Mouse (Mus musculus) Patski (cell line): Measurements from ENCODE around the gene Slc35f6. TPM values are rescaled to one million over a fixed set of nuclear protein-coding genes. Genes with fewer than 3 reads are reported as not detected.

Experiments used
- ATAC-seq: fragments of 100-300 bp; one replicate; pipeline ENCODE4 v1.8.0; 2021
- CTCF ChIA-PET: fragments of 350-600 bp; sonication (Branson Sonifier 250); formaldehyde crosslinking; loops from one replicate; lab custom pipeline; 2022; ENCODE audit warnings: inconsistent platforms; lab: Charles Lee
- POLR2A ChIA-PET: fragments of 350-600 bp; sonication (Branson Sonifier 250); formaldehyde crosslinking; loops from one replicate; lab custom pipeline; 2022; ENCODE audit warnings: antibody characterized with exemption, inconsistent platforms; lab: Charles Lee
- DNase-seq: peaks from one replicate; pipeline ENCODE4 v3.0.0-alpha.2; 2011; ENCODE audit warnings: low read depth, low spot score
- H3K27me3 ChIP-seq: fragments of 371-371 bp; one replicate; pipeline ENCODE4 v1.5.1; 2021
- CTCF ChIP-seq: fragments of 100-300 bp; IDR thresholded peaks from one replicate; pipeline ENCODE4 v1.5.1; 2021
- in situ Hi-C: fragments of 300-500 bp; cut with MboI; formaldehyde crosslinking; loops from 3 replicates; pipeline ENCODE4 v1.11.1; 2018; ENCODE audit warnings: low pct_unique_long_range_greater_than_20kb, mixed read lengths
- polyA plus RNA-seq: library from polyadenylated mRNA; unstranded; gene quantifications from one replicate; pipeline ENCODE4 v1.2.3, GENCODE M21; 2021

Slc35f6 gene
- polyA plus RNA-seq, 1 experiment from 2014 or later = 49.7 TPM

- DNase-seq = no peak
- ATAC-seq = no peak
- CTCF ChIA-PET = no interaction called here
- TF ChIP-seq CTCF = no peak
- POLR2A ChIA-PET = no interaction called here
- in situ Hi-C loops = no loop called here
- peaks cover 34% of the 10 kb centered on the region for H3K27me3 ChIP-seq
Observed at GRCm38 (mm10) chr5:30632134-30632533, 15.6 kb upstream of the Slc35f6 start.

DNA sequence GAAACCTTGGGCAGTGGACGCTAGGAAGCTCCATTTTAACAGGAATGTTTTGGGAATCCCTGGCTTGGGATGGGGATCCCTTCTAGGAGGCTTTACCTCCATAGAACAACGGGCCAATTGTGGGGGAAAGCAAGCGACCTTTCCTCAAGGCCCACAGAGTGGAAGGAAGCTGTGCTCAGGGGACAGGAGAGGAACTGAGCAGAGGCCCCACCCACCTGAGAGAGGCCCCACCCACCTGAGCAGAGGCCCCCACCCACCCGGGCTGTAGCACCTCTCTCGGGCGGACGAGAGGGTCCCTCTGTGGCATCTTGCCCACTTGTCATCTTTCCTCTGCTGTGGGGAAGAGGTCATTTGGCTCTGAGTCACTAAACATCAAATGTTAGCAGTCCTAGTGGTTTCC, 10.7 kb upstream of the Slc35f6 start:
- ATAC-seq (no peak), DNase-seq (no peak)
- CTCF ChIA-PET = interaction anchor here (0.7 to 1.9 kb wide), 8 partner anchors 8 to 419 kb away, joined by 3 to 5 read pairs (median 3); partner anchors contain the start of gene Slc35f6
- in situ Hi-C loops = loop anchor here (5.0 kb wide), 2 partner anchors 120 to 215 kb away; no protein-coding TSS in a partner anchor
- H3K27me3 ChIP-seq = peaks cover 29% of the 10 kb centered on the region
- POLR2A ChIA-PET = no interaction called here
- no peak for TF ChIP-seq CTCF

GRCm38 (mm10) chr5:30638041-30638440, 9.7 kb upstream of the Slc35f6 start:
- ATAC-seq = no peak
- ChIA-PET POLR2A (no interaction called here), CTCF (interaction anchor here (1.2 to 1.9 kb wide), 4 partner anchors 9 to 53 kb away, joined by 3 to 5 read pairs (median 4); partner anchors contain the start of gene Slc35f6)
- peak; percentile 95 for TF ChIP-seq CTCF
- DNase-seq = no peak
- in situ Hi-C loops = loop anchor here (5.0 kb wide), 2 partner anchors 121 to 216 kb away; no protein-coding TSS in a partner anchor
- peaks cover 31% of the 10 kb centered on the region for H3K27me3 ChIP-seq

- no peak for TF ChIP-seq CTCF
- no peak for DNase-seq
- in situ Hi-C loops = no loop called here
- peaks cover 24% of the 10 kb centered on the region for H3K27me3 ChIP-seq
- ATAC-seq = no peak
- CTCF ChIA-PET = no interaction called here
- POLR2A ChIA-PET = no interaction called here
Observed at GRCm38 (mm10) chr5:30643477-30644179, 4.1 kb upstream of the Slc35f6 start.

DNA sequence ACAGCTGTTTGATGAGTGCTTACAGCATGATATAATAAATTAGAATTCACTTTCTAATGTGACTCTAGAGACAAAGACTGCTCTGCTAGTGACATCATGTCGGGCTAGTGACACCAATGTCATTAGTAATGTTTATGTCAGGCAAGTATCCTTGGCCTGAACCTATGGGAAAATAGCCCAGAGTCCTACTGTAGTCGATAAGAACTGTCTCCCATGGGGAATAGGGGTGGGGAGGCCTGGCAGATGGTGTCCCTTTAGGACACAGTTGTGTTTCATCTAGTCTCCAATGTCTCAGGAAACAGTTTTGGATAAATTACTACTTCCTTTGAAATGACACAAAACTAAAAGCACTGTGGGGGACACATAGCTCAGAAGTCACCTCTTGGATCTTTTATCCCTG, 1.7 kb upstream of the Slc35f6 start:
- ChIA-PET CTCF (no interaction called here), POLR2A (no interaction called here)
- H3K27me3 ChIP-seq = peaks cover 15% of the 10 kb centered on the region
- in situ Hi-C loops = no loop called here
- TF ChIP-seq CTCF = no peak
- DNase-seq = no peak
- ATAC-seq = no peak

DNA sequence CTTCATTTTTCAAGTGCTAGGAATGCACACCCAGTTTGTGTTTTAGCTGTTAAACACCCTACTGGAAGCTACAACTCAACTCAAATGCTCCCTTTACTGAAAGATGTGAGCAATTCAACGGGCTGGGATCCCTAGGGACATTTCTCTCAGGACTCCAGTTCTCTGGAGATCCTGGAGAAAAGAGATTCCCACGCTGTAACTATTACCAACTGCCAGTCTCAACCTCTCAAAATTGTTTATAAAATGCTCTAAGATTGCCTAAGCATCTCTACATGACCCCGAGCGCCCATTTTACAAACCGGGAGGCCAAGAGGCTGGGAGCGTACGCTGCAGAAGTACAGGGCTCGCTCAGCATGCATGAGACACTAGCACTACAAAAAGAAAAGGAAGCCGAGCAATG, 337 bp upstream of the Slc35f6 start:
- ATAC-seq (no peak), DNase-seq (no peak)
- POLR2A ChIA-PET = interaction anchor here (0.7 kb wide), 1 partner anchor 29 kb away, joined by 3 read pairs; no protein-coding TSS in a partner anchor
- CTCF ChIA-PET = interaction anchor here (1.0 to 1.6 kb wide), 3 partner anchors 10 to 257 kb away, joined by 3 to 4 read pairs (median 3); no protein-coding TSS in a partner anchor
- in situ Hi-C loops = no loop called here
- H3K27me3 ChIP-seq = peaks cover 10% of the 10 kb centered on the region
- no peak for TF ChIP-seq CTCF

DNA sequence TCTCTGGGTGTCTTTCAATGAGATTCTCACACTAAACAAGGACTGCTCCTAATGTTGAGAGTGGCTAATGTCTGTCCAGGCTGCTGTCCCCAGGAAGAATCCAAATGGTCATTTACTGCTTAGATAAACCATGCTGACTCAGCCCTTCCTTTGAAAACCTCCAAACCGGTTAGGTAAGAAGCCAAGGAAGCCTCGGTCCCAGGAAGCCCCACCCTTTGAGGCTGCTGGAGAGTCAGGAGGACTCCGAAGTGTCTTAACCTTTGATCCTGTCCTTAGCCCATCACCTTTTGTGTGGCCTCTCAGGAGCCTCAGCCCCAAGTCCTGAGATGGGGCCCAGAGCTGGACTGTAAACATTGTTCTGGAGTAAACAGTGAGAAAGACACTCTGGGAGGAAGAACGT, 1.8 kb downstream of the Slc35f6 start:
- no peak for TF ChIP-seq CTCF
- ChIA-PET POLR2A (interaction anchor here (1.3 kb wide), 1 partner anchor 17 kb away, joined by 3 read pairs; the partner anchor contains the start of gene Cenpa), CTCF (interaction anchor here (1.4 kb wide), 1 partner anchor 19 kb away, joined by 3 read pairs; no protein-coding TSS in a partner anchor)
- peaks cover 6% of the 10 kb centered on the region for H3K27me3 ChIP-seq
- in situ Hi-C loops = no loop called here
- DNase-seq = no peak
- ATAC-seq = no peak

DNA sequence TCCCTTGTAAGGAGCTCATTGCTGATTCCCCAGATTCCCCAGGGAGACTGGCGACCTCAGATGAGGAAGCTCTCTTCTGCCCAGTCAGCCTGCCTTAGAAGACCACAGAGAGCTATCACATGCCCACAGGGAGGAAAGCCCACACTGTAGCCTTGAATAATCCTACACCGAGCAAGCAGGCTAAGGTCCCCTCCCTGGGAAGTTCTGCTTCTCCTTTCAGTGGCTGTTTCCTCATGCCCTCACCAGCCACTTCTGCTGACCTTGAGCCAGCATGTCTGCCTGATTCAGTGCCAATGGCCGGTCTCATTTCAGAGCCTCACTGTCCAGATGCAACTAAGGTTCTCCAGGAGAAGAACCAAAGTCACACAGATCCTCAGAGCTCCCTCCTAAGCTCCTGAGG, 3.0 kb downstream of the Slc35f6 start:
- CTCF ChIA-PET = interaction anchor here (1.5 kb wide), 2 partner anchors 11 to 14 kb away, joined by 3 to 4 read pairs; no protein-coding TSS in a partner anchor
- no peaks in the 10 kb centered on the region for H3K27me3 ChIP-seq
- ATAC-seq (no peak), DNase-seq (no peak)
- POLR2A ChIA-PET = no interaction called here
- in situ Hi-C loops = no loop called here
- no peak for TF ChIP-seq CTCF

DNA sequence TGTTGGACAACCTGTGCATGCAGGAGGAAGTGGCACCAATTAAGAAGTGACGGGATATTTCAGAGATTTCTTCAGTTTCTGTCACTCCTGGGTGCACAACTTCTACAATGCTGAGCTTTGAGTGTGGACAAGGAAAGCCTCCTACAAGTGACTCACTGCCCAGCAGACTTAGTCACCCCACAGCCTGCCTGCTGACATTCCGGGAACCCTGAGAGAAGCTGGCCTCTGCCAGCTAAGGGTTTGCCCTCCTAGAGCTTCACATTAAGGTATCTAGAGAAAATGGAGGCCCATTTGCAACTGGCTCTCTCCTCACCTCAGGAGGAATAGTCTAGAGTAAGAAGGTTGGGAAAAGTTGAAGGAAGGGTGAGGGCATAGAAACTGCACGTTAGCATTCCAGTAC, 3.8 kb downstream of the Slc35f6 start:
- TF ChIP-seq CTCF = no peak
- CTCF ChIA-PET = interaction anchor here (1.5 kb wide), 2 partner anchors 10 to 15 kb away, joined by 3 to 4 read pairs; no protein-coding TSS in a partner anchor
- peak; percentile 60 for ATAC-seq
- in situ Hi-C loops = no loop called here
- POLR2A ChIA-PET = interaction anchor here (1.1 kb wide), 1 partner anchor 16 kb away, joined by 4 read pairs; no protein-coding TSS in a partner anchor
- H3K27me3 ChIP-seq = no peaks in the 10 kb centered on the region
- peak; percentile 60 for DNase-seq

DNA sequence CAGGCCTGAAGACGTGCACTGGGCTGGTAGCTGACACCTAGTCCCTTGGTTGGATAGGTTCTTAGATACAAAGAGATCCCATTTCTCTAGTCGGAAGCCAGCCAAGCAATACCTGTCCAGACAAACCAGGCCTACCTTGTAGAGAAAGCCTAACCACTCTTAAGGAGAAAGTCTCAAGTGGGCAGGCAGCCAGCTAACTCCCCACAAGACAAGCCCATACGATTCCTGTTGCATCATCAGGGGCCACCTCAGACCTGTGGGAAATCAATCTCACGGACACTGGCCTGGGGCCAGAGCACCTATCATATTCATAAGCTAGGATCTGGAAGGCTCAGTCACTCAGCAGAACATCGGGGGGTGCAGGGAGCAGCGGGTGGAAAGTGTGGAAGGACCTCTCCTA, 5.5 kb downstream of the Slc35f6 start:
- DNase-seq (no peak), ATAC-seq (no peak)
- POLR2A ChIA-PET = no interaction called here
- CTCF ChIA-PET = no interaction called here
- H3K27me3 ChIP-seq = no peaks in the 10 kb centered on the region
- in situ Hi-C loops = no loop called here
- TF ChIP-seq CTCF = no peak

GRCm38 (mm10) chr5:30655042-30655441, 7.3 kb downstream of the Slc35f6 start:
- no peak for DNase-seq
- ChIA-PET CTCF (interaction anchor here (1.7 kb wide), 1 partner anchor 13 kb away, joined by 6 read pairs; no protein-coding TSS in a partner anchor), POLR2A (no interaction called here)
- TF ChIP-seq CTCF = no peak
- ATAC-seq = no peak
- in situ Hi-C loops = no loop called here
- no peaks in the 10 kb centered on the region for H3K27me3 ChIP-seq
